Mouse (Mus musculus): ENCODE results near the gene Olfr1076.

DNA sequence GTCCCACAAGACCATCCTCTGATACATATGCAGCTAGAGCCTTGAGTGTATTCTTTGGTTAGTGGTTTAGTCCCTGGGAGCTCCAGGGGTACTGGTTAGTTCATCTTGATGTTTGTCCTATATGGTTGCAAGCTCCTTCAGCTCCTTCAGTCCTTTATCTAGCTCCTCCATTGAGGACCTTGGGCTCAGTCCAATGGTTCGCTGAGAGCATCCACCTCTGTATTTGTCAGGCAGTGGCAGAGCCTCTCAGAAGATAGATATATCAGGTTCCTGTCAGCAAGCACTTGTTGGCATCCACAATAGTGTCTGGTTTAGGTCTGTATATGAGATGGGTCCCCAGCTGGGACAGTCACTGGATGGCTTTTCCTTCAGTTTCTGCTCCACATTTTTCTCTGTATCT is 47.8 kb upstream of the Olfr1076 start:
- TF ChIP-seq ZNF384 (IDR thresholded peaks at IDR 0.05; ENCODE audit: low read depth, low read length) (no peak), MAFK (IDR thresholded peaks at IDR 0.05; ENCODE audit: insufficient read depth, low read depth, low read length) (no peak), CHD2 (IDR thresholded peaks at IDR 0.05; ENCODE audit: low read depth, low read length) (no peak), HCFC1 (IDR thresholded peaks at IDR 0.05; ENCODE audit: borderline replicate concordance, insufficient read depth, low read length) (no peak)

Measured in ES-E14 (cell line).